Mouse (Mus musculus): Measurements from ENCODE around the gene 4930519G04Rik. TPM values are rescaled to one million over a fixed set of nuclear protein-coding genes. Genes with fewer than 3 reads are reported as not detected.

The 4930519G04Rik gene
- polyA plus RNA-seq, 1 experiment from 2014 or later, result not detected

- H3K36me3 ChIP-seq (replicated peaks), result no peaks in the 10 kb centered on the region
- 0 out of 2 replicates have a peak, but pooled peaks cover 4% of the 10 kb centered on the region for H3K4me1 ChIP-seq (replicated peaks)
- no peaks in the 10 kb centered on the region for H3K27me3 ChIP-seq
- ATAC-seq (ENCODE audit: insufficient read depth), result no peak
- no peak overlapping the region for H3K4me2 ChIP-seq
- no peak overlapping the region for H3K27ac ChIP-seq (replicated peaks)
- H3K9me3 ChIP-seq (replicated peaks), result no peaks in the 10 kb centered on the region
- H3K9ac ChIP-seq, result no peak overlapping the region
- no peak overlapping the region for H3K4me3 ChIP-seq (replicated peaks)
- 44% methylated on average over 5 of the region's 5 CpGs for WGBS (ENCODE audit: insufficient replicate concordance)
Observed at GRCm38 (mm10) chr5:114931626-114932025, 78.2 kb downstream of the 4930519G04Rik start.

GRCm38 (mm10) chr5:114933206-114933605 lies 79.7 kb downstream of the 4930519G04Rik start:
- no peak for ATAC-seq (ENCODE audit: insufficient read depth)
- Histone ChIP-seq H3K4me3 (replicated peaks) (no peak overlapping the region), H3K4me2 (no peak overlapping the region), H3K9me3 (replicated peaks) (no peaks in the 10 kb centered on the region), H3K9ac (no peak overlapping the region), H3K27ac (replicated peaks) (no peak overlapping the region), H3K36me3 (replicated peaks) (no peaks in the 10 kb centered on the region), H3K27me3 (no peaks in the 10 kb centered on the region), H3K4me1 (replicated peaks) (0 out of 2 replicates have a peak, but pooled peaks cover 4% of the 10 kb centered on the region)
- 61% methylated on average over 8 of the region's 8 CpGs for WGBS (ENCODE audit: insufficient replicate concordance)

Small RNAs within 50 kb of the gene (microRNA-seq; reads per million reads assigned to microRNA genes)
- 13.2 reads per million, percentile 30 among the genes with 10 or more reads in this experiment for gene Mir6240

Other genes starting within 250 kb of the 4930519G04Rik start
- gene Trpv4, start 195.2 kb upstream of the 4930519G04Rik start, polyA plus RNA-seq (2015; fragmentation: Nextera tagmentation; extraction: Ambion mirVana), result 0.24 and 0.33 TPM in 2 replicates
- 36.2 and 36.8 TPM in 2 replicates for gene Gltp, start 162.7 kb upstream of the 4930519G04Rik start, polyA plus RNA-seq (2015; fragmentation: Nextera tagmentation; extraction: Ambion mirVana)
- gene Tchp, start 145.9 kb upstream of the 4930519G04Rik start, polyA plus RNA-seq (2015; fragmentation: Nextera tagmentation; extraction: Ambion mirVana), result 2.9 and 3.2 TPM in 2 replicates
- 41.0 and 42.8 TPM in 2 replicates for gene Ankrd13a, start 79.0 kb upstream of the 4930519G04Rik start, polyA plus RNA-seq (2015; fragmentation: Nextera tagmentation; extraction: Ambion mirVana)
- gene Git2, start 78.1 kb upstream of the 4930519G04Rik start, polyA plus RNA-seq (2015; fragmentation: Nextera tagmentation; extraction: Ambion mirVana), result 16.3 and 16.5 TPM in 2 replicates
- 21.3 and 21.4 TPM in 2 replicates for gene 1500011B03Rik, start 30.2 kb upstream of the 4930519G04Rik start, polyA plus RNA-seq (2015; fragmentation: Nextera tagmentation; extraction: Ambion mirVana)
- gene Gm9936, start 5.0 kb downstream of the 4930519G04Rik start, polyA plus RNA-seq (2015; fragmentation: Nextera tagmentation; extraction: Ambion mirVana), result not detected in 2 replicates
- 3.5 and 3.8 TPM in 2 replicates for gene Oasl2, start 43.3 kb downstream of the 4930519G04Rik start, polyA plus RNA-seq (2015; fragmentation: Nextera tagmentation; extraction: Ambion mirVana)
- gene Oasl1, start 69.6 kb downstream of the 4930519G04Rik start, polyA plus RNA-seq (2015; fragmentation: Nextera tagmentation; extraction: Ambion mirVana), result 0.51 and 0.88 TPM in 2 replicates
- gene 2210016L21Rik, start 88.5 kb downstream of the 4930519G04Rik start, polyA plus RNA-seq (2015; fragmentation: Nextera tagmentation; extraction: Ambion mirVana), result 10.2 and 12.3 TPM in 2 replicates
- 3.8 and 4.3 TPM in 2 replicates for gene Hnf1a, start 117.4 kb downstream of the 4930519G04Rik start, polyA plus RNA-seq (2015; fragmentation: Nextera tagmentation; extraction: Ambion mirVana)
- gene Sppl3, start 157.5 kb downstream of the 4930519G04Rik start, polyA plus RNA-seq (2015; fragmentation: Nextera tagmentation; extraction: Ambion mirVana), result 7.9 and 12.1 TPM in 2 replicates
- 7.9 and 11.4 TPM in 2 replicates for gene Gm10401, start 244.6 kb downstream of the 4930519G04Rik start, polyA plus RNA-seq (2015; fragmentation: Nextera tagmentation; extraction: Ambion mirVana)